Mouse (Mus musculus) forebrain, postnatal 0 days (tissue): ENCODE results near the gene Mynn. TPM values are rescaled to one million over a fixed set of nuclear protein-coding genes. Genes with fewer than 3 reads are reported as not detected.

Experiments
- ATAC-seq: fragments of 200-750 bp; cut with Nextera tagmentation; 2 replicates; pipeline ENCODE4 v1.8.0; 2017; ENCODE audit warnings: mild to moderate bottlenecking, moderate library complexity
- DNase-seq: peaks from one replicate; pipeline ENCODE4 v3.0.0-alpha.2; 2015
- H3K27ac ChIP-seq: fragments of 300-500 bp; sonication (generic); 2 replicates; pipeline ENCODE4 v1.5.1; 2014; ENCODE audit warnings: low read depth, mild to moderate bottlenecking, antibody characterized with exemption, low read length, moderate library complexity, mixed read lengths
- H3K27me3 ChIP-seq: fragments of 300-500 bp; sonication (generic); 2 replicates; pipeline ENCODE4 v1.6.1; 2014; ENCODE audit warnings: mild to moderate bottlenecking, low read length, mixed read lengths; ENCODE audit not compliant: insufficient read depth
- H3K36me3 ChIP-seq: fragments of 300-500 bp; sonication (generic); 2 replicates; pipeline ENCODE4 v1.6.1; 2014; ENCODE audit warnings: mild to moderate bottlenecking, moderate library complexity; ENCODE audit not compliant: insufficient read depth
- H3K4me1 ChIP-seq: fragments of 300-500 bp; sonication (generic); 2 replicates; pipeline ENCODE4 v1.6.1; 2014; ENCODE audit warnings: antibody characterized with exemption; ENCODE audit not compliant: insufficient read depth
- H3K4me2 ChIP-seq: fragments of 300-500 bp; sonication (generic); 2 replicates; pipeline ENCODE4 v1.6.1; 2014; ENCODE audit warnings: low read depth, mild to moderate bottlenecking, moderate library complexity
- H3K4me3 ChIP-seq: fragments of 300-500 bp; sonication (generic); 2 replicates; pipeline ENCODE4 v1.5.1; 2014; ENCODE audit warnings: low read depth, low read length, mixed read lengths
- H3K9ac ChIP-seq: fragments of 300-500 bp; sonication (generic); 2 replicates; pipeline ENCODE4 v1.6.1; 2014; ENCODE audit warnings: mild to moderate bottlenecking
- H3K9me3 ChIP-seq: fragments of 300-500 bp; sonication (generic); 2 replicates; pipeline ENCODE4 v1.6.1; 2016; ENCODE audit warnings: low read length
- CTCF ChIP-seq: sonication (generic); IDR thresholded peaks from 2 replicates; pipeline ENCODE4 v1.5.1; 2016; ENCODE audit warnings: antibody characterized with exemption, control low read depth, low read depth
- WGBS: fragments of 180-500 bp; shearing (Covaris S2); extraction: QIAGEN DNeasy Blood & Tissue Kit; methylation state at CpG from one replicate; pipeline ENCODE4 v1.1.7; 2014; 5-methylcytosine and 5-hydroxymethylcytosine counted together
- polyA plus RNA-seq: library from polyadenylated mRNA; unstranded; fragments of >200 nt; fragmentation: Nextera tagmentation; extraction: Ambion mirVana; gene quantifications from 2 replicates; pipeline ENCODE4 v1.2.1, GENCODE M21; 2015
- total RNA-seq: library from RNA; depleted of rRNA; stranded (reverse); fragments of >200 nt; gene quantifications from 2 replicates; pipeline ENCODE4 v1.2.3, GENCODE M21; 2014; rRNA removed

Gene Mynn
- total and polyA plus RNA-seq, 2 experiments from 2014 or later: 21.1 to 31.0 TPM

DNA sequence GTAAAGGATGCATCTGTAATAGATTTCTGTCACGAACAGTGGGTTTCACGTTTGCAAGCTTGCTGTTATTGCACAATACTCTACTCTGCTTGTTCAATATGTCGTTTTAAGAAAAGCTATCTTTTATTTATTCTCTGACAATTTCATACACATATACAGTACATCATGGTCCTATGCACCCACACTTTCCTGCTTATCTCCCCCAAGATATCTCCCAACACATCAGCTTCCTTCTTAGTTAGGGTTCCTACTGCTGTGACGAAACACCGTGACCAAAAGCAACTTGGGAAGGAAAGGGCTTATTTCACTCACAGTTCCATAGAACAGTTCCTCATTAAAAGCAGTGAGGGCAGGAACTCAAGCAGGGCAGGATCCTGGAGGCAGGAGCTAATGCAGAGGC lies 54.1 kb downstream of the Mynn start:
- Histone ChIP-seq H3K36me3 (no peaks in the 10 kb centered on the region), H3K4me3 (no peak overlapping the region), H3K27me3 (0 out of 2 replicates have a peak, but pooled peaks cover 2% of the 10 kb centered on the region), H3K27ac (no peak overlapping the region), H3K9me3 (no peaks in the 10 kb centered on the region), H3K9ac (no peak overlapping the region), H3K4me1 (no peaks in the 10 kb centered on the region), H3K4me2 (no peak overlapping the region)
- ATAC-seq (no peak), DNase-seq (no peak)
- TF ChIP-seq CTCF: no peak
- 90% methylated on average over 5 of the region's 5 CpGs for WGBS

DNA sequence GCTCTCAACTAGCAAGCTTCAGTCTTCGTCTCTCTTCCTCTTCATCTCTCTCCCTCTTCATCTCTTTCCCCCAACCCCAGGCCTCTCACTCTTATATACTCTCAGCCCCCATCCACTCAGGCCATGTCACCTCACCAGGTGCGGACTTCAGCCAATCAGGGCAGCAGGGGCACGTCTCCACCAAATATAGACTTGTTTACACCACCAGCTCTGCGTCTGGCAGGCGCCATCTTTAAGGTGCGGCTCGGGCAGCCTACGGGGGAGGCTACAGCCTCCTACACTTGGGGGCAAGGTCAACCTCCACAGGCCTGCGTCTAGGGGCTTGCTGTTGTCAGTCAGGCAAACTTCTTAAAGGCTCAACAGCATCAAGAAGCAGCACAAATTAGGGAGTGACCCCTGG lies 56.6 kb downstream of the Mynn start:
- H3K27ac ChIP-seq: no peak overlapping the region
- TF ChIP-seq CTCF: no peak
- H3K36me3 ChIP-seq: no peaks in the 10 kb centered on the region
- ATAC-seq (no peak), DNase-seq (no peak)
- no peak overlapping the region for H3K4me3 ChIP-seq
- H3K27me3 ChIP-seq: no peaks in the 10 kb centered on the region
- H3K9ac ChIP-seq: no peak overlapping the region
- H3K4me2 ChIP-seq: no peak overlapping the region
- WGBS: 88% methylated on average over 9 of the region's 9 CpGs
- no peaks in the 10 kb centered on the region for H3K4me1 ChIP-seq
- H3K9me3 ChIP-seq: no peaks in the 10 kb centered on the region

Other genes starting within 250 kb of the Mynn start
- 3.2 and 3.9 TPM in 2 replicates for gene Mecom, start 54.1 kb upstream of the Mynn start, total RNA-seq
- gene Mecom, start 54.1 kb upstream of the Mynn start, polyA plus RNA-seq: 1.9 TPM in 2 replicates
- 0.14 and 0.54 TPM in 2 replicates for gene Actrt3, start 2.1 kb upstream of the Mynn start, total RNA-seq
- 0.54 and 0.58 TPM in 2 replicates for gene Actrt3, start 2.1 kb upstream of the Mynn start, polyA plus RNA-seq
- gene Lrriq4, start 42.4 kb downstream of the Mynn start, total RNA-seq: not detected in 2 replicates
- not detected in 2 replicates for gene Lrriq4, start 42.4 kb downstream of the Mynn start, polyA plus RNA-seq
- 1.7 and 2.1 TPM in 2 replicates for gene Lrrc34, start 45.8 kb downstream of the Mynn start, total RNA-seq
- 1.6 and 1.7 TPM in 2 replicates for gene Lrrc34, start 45.8 kb downstream of the Mynn start, polyA plus RNA-seq
- not detected in 2 replicates for gene Lrrc31, start 97.8 kb downstream of the Mynn start, total RNA-seq
- not detected in 2 replicates for gene Lrrc31, start 97.8 kb downstream of the Mynn start, polyA plus RNA-seq
- 0.33 and 0.38 TPM in 2 replicates for gene Samd7, start 144.2 kb downstream of the Mynn start, total RNA-seq
- gene Samd7, start 144.2 kb downstream of the Mynn start, polyA plus RNA-seq: 0.04 and 0.11 TPM in 2 replicates
- 66.7 and 72.1 TPM in 2 replicates for gene Sec62, start 190.8 kb downstream of the Mynn start, total RNA-seq
- 88.5 and 92.8 TPM in 2 replicates for gene Sec62, start 190.8 kb downstream of the Mynn start, polyA plus RNA-seq